In genomic region chr11:13032464-13032863, GRCm38 (mm10) we compare ENCODE assay signal across 23 mouse cellular contexts.
DNase-seq lines count a peak whose midpoint lies in the region; ATAC-seq lines count a peak whose summit lies in the region.
"Had no signal": no experiment of that assay in that cellular context is flagged by ENCODE, and none has a peak within 500 bp of the region (broad histone marks: within the 10 kb centered on the region; RNA-seq: fewer than 3 reads in every experiment).

No protein-coding gene starts in this region.

- WGBS in heart, embryonic 11.5 days (ENCODE audit: insufficient replicate concordance) = 32% methylated on average over 2 of the region's 2 CpGs
- 36% methylated on average over 2 of the region's 2 CpGs for WGBS in heart, embryonic 15.5 days

- no peaks in the 10 kb centered on the region for H3K9me3 ChIP-seq in heart, embryonic 11.5 days (replicated peaks; ENCODE audit: control insufficient read depth, low read length)
- H3K9me3 ChIP-seq in heart, embryonic 15.5 days (replicated peaks) = no peaks in the 10 kb centered on the region
- H3K9me3 ChIP-seq: forebrain, embryonic 10.5 days; forebrain, embryonic 13.5 days; hindbrain, embryonic 10.5 days; hindbrain, embryonic 13.5 days had no signal

- H3K4me1 ChIP-seq in heart, embryonic 11.5 days (ENCODE audit: control insufficient read depth, insufficient read depth, low read length) = no peaks in the 10 kb centered on the region
- no peaks in the 10 kb centered on the region for H3K4me1 ChIP-seq in heart, embryonic 15.5 days (replicated peaks)
- H3K4me1 ChIP-seq: forebrain, embryonic 10.5 days; forebrain, embryonic 13.5 days; hindbrain, embryonic 10.5 days; hindbrain, embryonic 13.5 days had no signal

- no peak overlapping the region for H3K4me2 ChIP-seq in heart, embryonic 11.5 days
- H3K4me2 ChIP-seq in heart, embryonic 15.5 days = no peak overlapping the region
- H3K4me2 ChIP-seq: forebrain, embryonic 13.5 days; hindbrain, embryonic 13.5 days had no signal

- peak; percentile 93 for DNase-seq in heart, adult 11 months
- no peak for DNase-seq in heart, postnatal 4 days
- peak; percentile 33 for DNase-seq in heart, adult 8-10 months (ENCODE audit: low spot score)
- no peak for DNase-seq in spleen, postnatal 4 days (ENCODE audit: low spot score in 2 of 2)
- no peak for DNase-seq in right cerebral cortex, postnatal 14 days
- DNase-seq: adrenal gland, adult 8-10 months; adrenal gland, postnatal 25 days; cerebellum, adult 11-12 months; cerebellum, adult 9-10 months; cerebellum, postnatal 14 days; gastrocnemius, postnatal 10 days; gastrocnemius, postnatal 36 days; kidney, adult 18-20 months had no signal

- H3K27ac ChIP-seq in heart, embryonic 11.5 days (ENCODE audit: low read depth, low read length) = no peak overlapping the region
- H3K27ac ChIP-seq in heart, embryonic 15.5 days = peak overlapping the region; percentile 66
- H3K27ac ChIP-seq: forebrain, embryonic 10.5 days; forebrain, embryonic 13.5 days; hindbrain, embryonic 10.5 days; hindbrain, embryonic 13.5 days had no signal

- H3K4me3 ChIP-seq in heart, embryonic 11.5 days (ENCODE audit: low read depth, low read length) = no peak overlapping the region
- H3K4me3 ChIP-seq in heart, embryonic 15.5 days = no peak overlapping the region
- H3K4me3 ChIP-seq: forebrain, embryonic 10.5 days; forebrain, embryonic 13.5 days; hindbrain, embryonic 10.5 days; hindbrain, embryonic 13.5 days had no signal

- H3K36me3 ChIP-seq in heart, embryonic 11.5 days (ENCODE audit: control insufficient read depth, insufficient read depth, low read length) = no peaks in the 10 kb centered on the region
- H3K36me3 ChIP-seq in heart, embryonic 15.5 days = no peaks in the 10 kb centered on the region
- H3K36me3 ChIP-seq: forebrain, embryonic 10.5 days; hindbrain, embryonic 10.5 days; hindbrain, embryonic 13.5 days had no signal

- ATAC-seq in heart, embryonic 11.5 days (replicated peaks; ENCODE audit: insufficient number of reproducible peaks, low FRiP score, low TSS enrichment) = no peak
- ATAC-seq in heart, embryonic 15.5 days (replicated peaks; ENCODE audit: insufficient number of reproducible peaks, insufficient read depth, low FRiP score, low read depth) = no peak; the same call in 1 of the 2 replicates
- ATAC-seq: activated CD4-positive, CD25-positive, alpha-beta regulatory T cell, adult 4 months; forebrain, embryonic 13.5 days; forebrain, embryonic 16.5 days; hindbrain, embryonic 16.5 days; intestine, embryonic 16.5 days had no signal

- no peaks in the 10 kb centered on the region for H3K27me3 ChIP-seq in heart, embryonic 11.5 days (ENCODE audit: control insufficient read depth, insufficient read depth, low read length)
- H3K27me3 ChIP-seq in heart, embryonic 15.5 days = no peaks in the 10 kb centered on the region
- H3K27me3 ChIP-seq: forebrain, embryonic 13.5 days; hindbrain, embryonic 13.5 days had no signal

- H3K9ac ChIP-seq in heart, embryonic 11.5 days (ENCODE audit: low read depth, low read length) = no peak overlapping the region
- H3K9ac ChIP-seq in heart, embryonic 15.5 days = no peak overlapping the region
- H3K9ac ChIP-seq: forebrain, embryonic 13.5 days; hindbrain, embryonic 13.5 days had no signal

Comparison
In these comparisons a context has a peak if more than half of its experiments do, and no peak if none do; other contexts are left out.
1. DNase-seq: peak in heart, adult 11 months (single experiment) and heart, adult 8-10 months (single experiment); none in heart, postnatal 4 days (single experiment), spleen, postnatal 4 days (0 of 2) and right cerebral cortex, postnatal 14 days (single experiment).